Mouse (Mus musculus) bone marrow, adult 2 months (tissue): ENCODE results near the gene Dhrs7b.

Experiments
- CTCF ChIP-seq: fragments of 200-500 bp; IDR thresholded peaks from 2 replicates; pipeline ENCODE4 v1.5.1; 2011; ENCODE audit warnings: low read length, control low read depth; ENCODE audit not compliant: control insufficient read depth, insufficient read depth
- POLR2A ChIP-seq: fragments of 200-500 bp; IDR thresholded peaks from 2 replicates; pipeline ENCODE4 v1.6.1; 2011; ENCODE audit warnings: low read depth, mild to moderate bottlenecking, control low read depth, low read length, borderline replicate concordance; ENCODE audit not compliant: control insufficient read depth

DNA sequence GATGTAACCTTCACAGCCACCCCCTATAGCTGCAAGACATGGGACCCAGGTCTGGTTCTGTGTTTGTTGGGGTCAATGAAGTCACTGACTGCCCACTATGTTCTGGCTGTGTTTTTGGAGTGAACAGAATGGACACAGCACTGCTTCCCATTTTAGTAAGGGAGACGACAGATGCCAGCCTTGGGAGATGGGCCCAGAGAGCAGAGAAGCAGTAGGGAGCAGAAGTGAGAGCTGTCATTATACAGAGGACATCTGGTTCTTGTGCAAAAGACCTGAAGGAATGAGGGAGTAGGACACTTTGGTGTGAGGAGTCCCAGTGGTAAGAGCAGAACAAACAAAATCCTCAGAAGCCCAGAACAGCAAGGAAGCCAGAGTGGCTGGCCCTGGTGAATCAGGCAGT lies 79.2 kb downstream of the Dhrs7b start:
- no peak for TF ChIP-seq CTCF
- no peak for TF ChIP-seq POLR2A
